Mouse (Mus musculus) testis, adult 2 months (tissue): ENCODE data around the gene Hnrnpf.

Experiments
- CTCF ChIP-seq: fragments of 200-500 bp; IDR thresholded peaks from 2 replicates; pipeline ENCODE4 v1.5.1; 2012; ENCODE audit warnings: low read depth, mild to moderate bottlenecking, inconsistent platforms, low read length, moderate library complexity; ENCODE audit not compliant: control insufficient read depth, insufficient read depth, insufficient replicate concordance
- POLR2A ChIP-seq: fragments of 200-500 bp; IDR thresholded peaks from 2 replicates; pipeline ENCODE4 v1.6.1; 2012; ENCODE audit warnings: low read depth, mild to moderate bottlenecking, inconsistent platforms, low read length, moderate library complexity; ENCODE audit not compliant: control insufficient read depth

GRCm38 (mm10) chr6:117891369-117892160 is 8.6 kb upstream of the Hnrnpf start:
- TF ChIP-seq CTCF (no peak), POLR2A (no peak)
